Mouse (Mus musculus) urinary bladder, postnatal 0 days (tissue): ENCODE data around the gene Pgbd1. TPM values are rescaled to one million over a fixed set of nuclear protein-coding genes. Genes with fewer than 3 reads are reported as not detected.

Experiments
- microRNA counts: library from miRNA; unstranded; fragments of <30 nt; microRNA quantifications from one replicate; lab custom pipeline; 2016
- microRNA-seq: library from miRNA; unstranded; fragments of <30 nt; microRNA quantifications from one replicate; pipeline ENCODE4, GENCODE M21; 2016
- polyA plus RNA-seq: library from polyadenylated mRNA; unstranded; fragments of >200 nt; fragmentation: Nextera tagmentation; extraction: Ambion mirVana; gene quantifications from 2 replicates; pipeline ENCODE4 v1.2.1, GENCODE M21; 2015

Gene Pgbd1
- polyA plus RNA-seq: 0.63 and 0.66 TPM in 2 replicates

GRCm38 (mm10) chr13:21440503-21441206 lies at the start of gene Pgbd1:
Gene Pgbd1 (minus strand): TSS chr13:21441058.

GRCm38 (mm10) chr13:21478759-21479670 lies 38.2 kb upstream of the Pgbd1 start, which contains the start of the genes Zkscan4 and Gm10065:
Gene Zkscan4 (plus strand): TSS chr13:21478907.
Gene Gm10065 (minus strand): TSS chr13:21479441.

DNA sequence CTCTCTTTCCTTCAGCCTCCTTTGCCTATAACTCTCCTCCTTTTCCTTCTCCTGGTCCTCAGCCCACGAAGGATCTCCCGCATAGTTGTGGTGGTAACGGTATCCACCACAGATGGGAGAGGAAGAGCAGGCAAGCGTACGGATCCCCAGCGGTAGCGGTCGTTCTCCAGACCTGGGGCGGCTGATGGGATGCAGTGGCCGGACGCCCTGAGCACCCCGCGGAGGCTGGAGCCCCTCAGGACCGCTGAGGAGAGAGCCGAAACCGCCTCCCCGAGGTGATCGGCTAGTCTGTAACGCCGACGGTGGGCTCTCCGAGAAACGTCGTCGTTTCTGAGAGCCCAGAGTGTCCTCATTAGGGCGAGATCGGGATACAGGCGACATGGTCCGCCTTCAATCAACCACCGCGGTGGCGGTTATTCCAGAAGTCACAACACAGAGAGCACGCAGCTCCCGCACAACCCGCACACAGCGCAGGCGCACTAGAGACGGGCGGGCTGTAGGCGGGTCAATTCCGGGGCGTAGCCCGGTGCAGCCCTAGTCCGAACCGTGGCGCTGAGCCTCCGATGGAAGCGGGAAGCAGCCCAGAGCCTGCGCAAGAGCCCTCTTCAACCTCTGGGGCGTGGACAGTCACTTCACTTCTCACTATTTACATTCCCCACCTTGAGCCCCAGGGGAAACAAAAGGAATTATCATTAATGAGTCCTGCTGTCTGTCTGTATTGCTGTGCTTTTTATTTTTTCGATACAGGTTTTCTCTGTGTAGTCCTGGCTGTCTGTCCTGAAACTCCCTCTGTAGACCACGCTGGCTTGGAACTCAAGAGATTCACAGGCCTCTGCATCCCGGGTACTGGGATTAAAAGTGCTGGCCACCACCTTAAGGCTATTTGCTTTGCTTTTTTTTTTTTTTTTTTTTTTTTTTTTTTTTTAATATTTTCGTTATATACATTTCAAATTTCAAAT lies 27.5 kb upstream of the Pgbd1 start, which contains the start of gene Nkapl:
TSS of gene Nkapl (minus strand) at position 449 of the 959 bp plus-strand sequence.

GRCm38 (mm10) chr13:21453449-21453848 lies 12.6 kb upstream of the Pgbd1 start, which contains the start of gene Zscan26:
Gene Zscan26 (minus strand): TSS chr13:21453730.

DNA sequence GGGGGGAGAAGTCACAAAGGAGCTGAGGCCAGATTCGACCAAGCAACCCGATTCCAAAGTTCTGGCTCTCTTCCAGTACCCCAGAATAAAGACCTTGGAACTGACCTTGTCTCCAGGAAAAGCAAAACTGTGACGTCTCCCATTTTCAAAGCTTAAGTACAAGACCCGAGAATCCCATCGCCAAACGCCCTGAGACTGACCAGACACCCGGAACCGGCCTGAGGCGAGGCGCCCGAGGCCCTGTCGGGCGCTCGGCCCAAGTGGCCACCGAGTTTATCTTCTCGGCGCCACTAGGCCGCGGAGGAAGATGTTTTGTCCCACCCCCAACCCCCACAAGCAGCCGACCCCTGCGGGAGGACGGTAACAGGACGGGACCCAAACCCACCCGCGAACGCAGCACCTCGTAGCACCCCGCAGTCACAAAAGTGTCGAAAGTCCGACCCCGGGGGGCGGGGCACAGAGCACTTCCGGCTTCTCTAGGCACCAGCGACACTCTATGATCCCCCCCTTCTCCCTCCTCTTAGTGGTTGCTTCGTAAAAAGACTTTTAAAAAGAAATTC lies 38.5 kb downstream of the Pgbd1 start, which contains the start of gene Zkscan3:
TSS of gene Zkscan3 (minus strand) at position 469 of the 560 bp plus-strand sequence.

MicroRNAs encoded within 50 kb of the gene (microRNA counts, 519-probe panel; counts per million panel counts)
- 3,706 counts per million, percentile 64 among the panel's probes with 10 or more counts for microRNA mmu-miR-1896 (lab: Ali Mortazavi, UCI)

Small RNA genes within 50 kb of the gene (microRNA-seq; reads per million reads assigned to microRNA genes)
- gene Mir1896 (not detected), gene Mir6942 (not detected)

Other genes with a start within 250 kb of the Pgbd1 start
- not detected in 2 replicates for gene Gpx5, start 148.3 kb downstream of the Pgbd1 start, polyA plus RNA-seq
- gene Gpx6, start 128.9 kb downstream of the Pgbd1 start, polyA plus RNA-seq: not detected in 2 replicates
- not detected in 2 replicates for gene Olfr1367, start 94.1 kb downstream of the Pgbd1 start, polyA plus RNA-seq
- gene Zscan12, start 78.2 kb downstream of the Pgbd1 start, polyA plus RNA-seq: 4.6 and 4.9 TPM in 2 replicates
- 33.7 and 34.0 TPM in 2 replicates for gene Zkscan3, start 38.3 kb downstream of the Pgbd1 start, polyA plus RNA-seq
- gene Zscan26, start 12.7 kb upstream of the Pgbd1 start, polyA plus RNA-seq: 19.5 and 20.3 TPM in 2 replicates
- gene Nkapl, start 27.5 kb upstream of the Pgbd1 start, polyA plus RNA-seq: 2.1 TPM in 2 replicates
- gene Zkscan4, start 37.8 kb upstream of the Pgbd1 start, polyA plus RNA-seq: 1.2 and 2.0 TPM in 2 replicates
- gene Gm10065, start 38.4 kb upstream of the Pgbd1 start, polyA plus RNA-seq: not detected in 2 replicates
- gene AK157302, start 54.2 kb upstream of the Pgbd1 start, polyA plus RNA-seq: 0.33 and 0.37 TPM in 2 replicates
- gene Gm11273, start 60.4 kb upstream of the Pgbd1 start, polyA plus RNA-seq: 9.9 and 11.1 TPM in 2 replicates
- 2.0 and 2.8 TPM in 2 replicates for gene Zkscan8, start 90.1 kb upstream of the Pgbd1 start, polyA plus RNA-seq
- gene Olfr1366, start 101.8 kb upstream of the Pgbd1 start, polyA plus RNA-seq: 0.13 TPM in 1 of 2 replicates, not detected in the other
- not detected in 2 replicates for gene Olfr1535, start 118.8 kb upstream of the Pgbd1 start, polyA plus RNA-seq
- not detected in 2 replicates for gene Olfr1364, start 140.7 kb upstream of the Pgbd1 start, polyA plus RNA-seq
- not detected in 2 replicates for gene Olfr1362, start 173.0 kb upstream of the Pgbd1 start, polyA plus RNA-seq
- gene Olfr11, start 201.5 kb upstream of the Pgbd1 start, polyA plus RNA-seq: not detected in 2 replicates
- gene Olfr1361, start 222.3 kb upstream of the Pgbd1 start, polyA plus RNA-seq: not detected in 2 replicates
- not detected in 2 replicates for gene Olfr1360, start 236.3 kb upstream of the Pgbd1 start, polyA plus RNA-seq